Mouse (Mus musculus) heart, embryonic 16.5 days (tissue): Measurements from ENCODE around the gene Ctnna3. TPM values are rescaled to one million over a fixed set of nuclear protein-coding genes. Genes with fewer than 3 reads are reported as not detected.

ENCODE experiments used
- ATAC-seq: fragments of 200-750 bp; cut with Nextera tagmentation; replicated peaks from 2 replicates; pipeline ENCODE4 v1.8.0; 2017; ENCODE audit warnings: moderate number of reproducible peaks; ENCODE audit not compliant: insufficient read depth, low FRiP score; ENCODE audit errors: extremely low read depth
- H3K27ac ChIP-seq: fragments of 300-500 bp; sonication (generic); 2 replicates; pipeline ENCODE4 v1.5.1; 2014; ENCODE audit warnings: mild to moderate bottlenecking, low read length, control low read depth, moderate library complexity
- H3K27me3 ChIP-seq: fragments of 300-500 bp; sonication (generic); 2 replicates; pipeline ENCODE4 v1.6.1; 2014; ENCODE audit warnings: low read length, mixed read lengths; ENCODE audit not compliant: control insufficient read depth, insufficient read depth
- H3K36me3 ChIP-seq: fragments of 300-500 bp; sonication (generic); 2 replicates; pipeline ENCODE4 v1.6.1; 2014; ENCODE audit not compliant: control insufficient read depth, insufficient read depth
- H3K4me1 ChIP-seq: fragments of 300-500 bp; sonication (generic); 2 replicates; pipeline ENCODE4 v1.6.1; 2014; ENCODE audit warnings: low read length, mixed read lengths; ENCODE audit not compliant: control insufficient read depth, insufficient read depth
- H3K4me2 ChIP-seq: fragments of 300-500 bp; sonication (generic); 2 replicates; pipeline ENCODE4 v1.6.1; 2014; ENCODE audit warnings: low read depth, mild to moderate bottlenecking, control low read depth, low read length
- H3K4me3 ChIP-seq: fragments of 300-500 bp; sonication (generic); 2 replicates; pipeline ENCODE4 v1.5.1; 2014; ENCODE audit warnings: mild to moderate bottlenecking, control low read depth, low read length
- H3K9ac ChIP-seq: fragments of 300-500 bp; sonication (generic); 2 replicates; pipeline ENCODE4 v1.6.1; 2014; ENCODE audit warnings: low read length, control low read depth
- H3K9me3 ChIP-seq: fragments of 300-500 bp; sonication (generic); replicated peaks from 2 replicates; pipeline ENCODE4 v1.6.1; 2016; ENCODE audit warnings: low read length; ENCODE audit not compliant: control insufficient read depth
- WGBS: fragments of 180-500 bp; shearing (Covaris S2); extraction: QIAGEN DNeasy Blood & Tissue Kit; methylation state at CpG from one replicate; pipeline ENCODE4 v1.1.7; 2014; 5-methylcytosine and 5-hydroxymethylcytosine counted together
- polyA plus RNA-seq: library from polyadenylated mRNA; unstranded; fragments of >200 nt; fragmentation: Nextera tagmentation; extraction: Ambion mirVana; gene quantifications from 2 replicates; pipeline ENCODE4 v1.2.1, GENCODE M21; 2015

Gene Ctnna3
- polyA plus RNA-seq, 1 experiment from 2014 or later: 27.6 TPM

DNA sequence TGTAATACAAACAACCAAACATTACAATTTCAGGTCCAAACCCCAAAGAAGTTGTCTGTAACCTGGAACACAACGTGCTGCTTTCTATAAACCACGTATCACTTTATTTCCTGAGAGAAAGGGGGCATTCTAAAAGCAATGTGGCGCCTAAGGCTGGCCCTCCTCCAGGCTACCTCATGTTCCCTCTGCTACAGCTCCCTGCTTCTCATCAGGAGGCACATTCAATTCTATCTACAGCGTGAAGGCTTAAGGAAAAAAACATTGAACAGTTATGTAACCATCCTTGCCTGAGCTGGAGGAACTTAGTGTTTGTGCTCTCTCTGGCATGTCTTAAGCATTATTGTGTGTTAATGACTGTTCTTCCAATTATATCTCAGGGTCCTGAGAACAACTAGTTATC lies 517.4 kb downstream of the Ctnna3 start:
- 76% methylated on average over 4 of the region's 4 CpGs for WGBS
- Histone ChIP-seq H3K27ac (no peak overlapping the region), H3K4me3 (no peak overlapping the region), H3K4me2 (no peak overlapping the region), H3K4me1 (peaks cover 18% of the 10 kb centered on the region), H3K9me3 (no peaks in the 10 kb centered on the region), H3K9ac (no peak overlapping the region), H3K36me3 (no peaks in the 10 kb centered on the region), H3K27me3 (no peaks in the 10 kb centered on the region)
- ATAC-seq: no peak

- 23% methylated on average over 8 of the region's 8 CpGs for WGBS
Observed at GRCm38 (mm10) chr10:63950867-63951266, 521.0 kb downstream of the Ctnna3 start.

GRCm38 (mm10) chr10:63951481-63951880 lies 521.6 kb downstream of the Ctnna3 start:
- ATAC-seq: no peak
- WGBS: 43% methylated on average over 1 of the region's 1 CpGs
- Histone ChIP-seq H3K9me3 (no peaks in the 10 kb centered on the region), H3K4me2 (no peak overlapping the region), H3K27ac (no peak overlapping the region), H3K4me1 (peaks cover 25% of the 10 kb centered on the region), H3K9ac (no peak overlapping the region), H3K36me3 (no peaks in the 10 kb centered on the region), H3K27me3 (no peaks in the 10 kb centered on the region), H3K4me3 (no peak overlapping the region)

More at GRCm38 (mm10) chr10:63950867-63951266, 521.0 kb downstream of the Ctnna3 start:
- Histone ChIP-seq H3K27me3 (no peaks in the 10 kb centered on the region), H3K9me3 (no peaks in the 10 kb centered on the region), H3K27ac (peak overlapping the region; percentile 52), H3K4me2 (0 out of 2 replicates have a peak overlapping the region, but pooled peaks have one; percentile 1), H3K9ac (no peak overlapping the region; the same call in 1 of the 2 replicates), H3K36me3 (no peaks in the 10 kb centered on the region), H3K4me3 (no peak overlapping the region), H3K4me1 (peaks cover 25% of the 10 kb centered on the region)
- ATAC-seq: peak; percentile 73

GRCm38 (mm10) chr10:63954308-63954930 lies 524.5 kb downstream of the Ctnna3 start:
- Histone ChIP-seq H3K4me3 (no peak overlapping the region), H3K9me3 (no peaks in the 10 kb centered on the region), H3K27me3 (no peaks in the 10 kb centered on the region), H3K36me3 (no peaks in the 10 kb centered on the region), H3K27ac (peak overlapping the region; percentile 40; the same call in 1 of the 2 replicates), H3K9ac (no peak overlapping the region), H3K4me2 (no peak overlapping the region), H3K4me1 (peaks cover 25% of the 10 kb centered on the region)
- peak; percentile 71; the same call in 1 of the 2 replicates for ATAC-seq
- 15% methylated on average over 6 of the region's 7 CpGs for WGBS

DNA sequence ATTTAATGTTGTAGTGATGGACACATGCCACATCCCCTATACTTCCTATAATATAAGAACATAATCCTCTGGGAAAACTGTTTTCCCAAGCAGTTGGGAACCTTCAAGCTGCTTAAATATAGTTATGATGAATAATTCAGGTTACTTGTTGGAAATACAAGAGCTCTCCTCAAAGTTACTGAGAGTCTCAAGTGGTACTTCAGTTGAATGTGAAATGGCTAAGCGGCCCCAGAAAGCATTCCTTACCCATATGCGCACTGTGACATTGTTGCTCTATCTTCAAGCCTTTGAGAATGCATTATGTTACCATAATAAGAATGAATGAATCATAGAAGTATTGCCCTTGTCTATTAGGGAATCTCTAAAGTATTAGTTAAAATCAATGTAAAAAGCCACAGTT lies 542.4 kb downstream of the Ctnna3 start:
- H3K4me3 ChIP-seq: no peak overlapping the region
- H3K4me2 ChIP-seq: no peak overlapping the region
- no peak overlapping the region for H3K27ac ChIP-seq
- 67% methylated on average over 2 of the region's 2 CpGs for WGBS
- H3K27me3 ChIP-seq: no peaks in the 10 kb centered on the region
- no peak overlapping the region for H3K9ac ChIP-seq
- no peaks in the 10 kb centered on the region for H3K36me3 ChIP-seq
- H3K4me1 ChIP-seq: no peaks in the 10 kb centered on the region
- ATAC-seq: no peak
- H3K9me3 ChIP-seq: no peaks in the 10 kb centered on the region

- Histone ChIP-seq H3K4me1 (peaks cover 14% of the 10 kb centered on the region), H3K27ac (peak overlapping the region; percentile 7; the same call in 1 of the 2 replicates), H3K9ac (no peak overlapping the region), H3K4me3 (0 out of 2 replicates have a peak overlapping the region, but pooled peaks have one; percentile 2), H3K36me3 (no peaks in the 10 kb centered on the region; the same call in 1 of the 2 replicates), H3K4me2 (peak overlapping the region; percentile 35; the same call in 1 of the 2 replicates), H3K27me3 (no peaks in the 10 kb centered on the region), H3K9me3 (no peaks in the 10 kb centered on the region)
- no peak for ATAC-seq
- 28% methylated on average over 11 of the region's 11 CpGs for WGBS
Observed at GRCm38 (mm10) chr10:63978101-63978500, 548.2 kb downstream of the Ctnna3 start.

DNA sequence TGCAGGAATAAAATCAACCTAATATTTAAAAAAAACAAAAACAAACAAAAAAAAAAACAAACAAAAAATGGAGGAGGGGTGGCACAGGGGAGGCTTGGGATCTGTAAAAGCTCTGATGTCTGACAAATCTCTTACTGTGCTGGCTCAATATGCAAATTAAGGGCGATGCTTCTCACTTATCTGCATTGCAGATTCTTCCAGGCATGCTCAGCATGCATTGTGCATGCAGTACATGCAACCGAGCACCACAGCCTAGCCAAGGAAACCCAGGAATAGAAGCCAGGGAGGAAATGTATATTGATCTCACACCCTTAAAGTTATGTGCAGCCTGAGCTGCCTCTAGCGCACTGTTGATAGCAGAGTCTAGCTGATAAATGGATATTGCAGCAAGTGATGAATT lies 548.6 kb downstream of the Ctnna3 start:
- peaks cover 14% of the 10 kb centered on the region for H3K4me1 ChIP-seq
- no peaks in the 10 kb centered on the region for H3K9me3 ChIP-seq
- 27% methylated on average over 3 of the region's 3 CpGs for WGBS
- H3K27ac ChIP-seq: no peak overlapping the region
- no peak overlapping the region for H3K4me3 ChIP-seq
- no peaks in the 10 kb centered on the region for H3K27me3 ChIP-seq
- no peak overlapping the region for H3K9ac ChIP-seq
- H3K4me2 ChIP-seq: no peak overlapping the region
- no peak for ATAC-seq
- H3K36me3 ChIP-seq: no peaks in the 10 kb centered on the region; the same call in 1 of the 2 replicates

- H3K4me1 ChIP-seq: peaks cover 14% of the 10 kb centered on the region
- H3K27me3 ChIP-seq: no peaks in the 10 kb centered on the region
- WGBS: 75% methylated on average over 5 of the region's 5 CpGs
- H3K4me3 ChIP-seq: no peak overlapping the region
- H3K4me2 ChIP-seq: no peak overlapping the region
- H3K9me3 ChIP-seq: no peaks in the 10 kb centered on the region
- no peak overlapping the region for H3K9ac ChIP-seq
- ATAC-seq: no peak
- no peaks in the 10 kb centered on the region; the same call in 1 of the 2 replicates for H3K36me3 ChIP-seq
- H3K27ac ChIP-seq: no peak overlapping the region
Observed at GRCm38 (mm10) chr10:63978969-63979368, 549.1 kb downstream of the Ctnna3 start.

DNA sequence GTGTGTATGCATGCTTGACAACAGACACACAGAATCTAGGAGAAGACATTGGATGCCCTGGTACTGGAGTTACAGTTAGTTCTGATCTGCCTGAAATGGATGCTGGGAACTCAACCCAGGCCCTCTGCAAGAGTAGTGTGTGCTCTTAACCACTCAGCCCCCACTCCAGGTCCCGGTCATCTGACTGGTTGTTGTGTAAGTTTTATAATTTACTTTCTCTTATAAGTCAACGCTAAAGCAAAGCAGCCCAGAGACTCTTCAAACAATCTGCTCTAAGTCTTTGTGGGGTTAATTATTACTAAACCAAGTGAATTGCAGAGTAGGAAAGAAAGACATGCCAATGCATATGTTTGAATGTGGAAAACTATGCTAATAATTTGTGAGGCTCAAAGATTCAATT lies 549.5 kb downstream of the Ctnna3 start:
- no peak overlapping the region for H3K9ac ChIP-seq

More for the DNA sequence above, 549.5 kb downstream of the Ctnna3 start:
- Histone ChIP-seq H3K36me3 (no peaks in the 10 kb centered on the region; the same call in 1 of the 2 replicates), H3K9me3 (no peaks in the 10 kb centered on the region), H3K27ac (no peak overlapping the region), H3K27me3 (no peaks in the 10 kb centered on the region), H3K4me2 (no peak overlapping the region), H3K4me1 (peaks cover 14% of the 10 kb centered on the region), H3K4me3 (no peak overlapping the region)
- 86% methylated on average over 2 of the region's 2 CpGs for WGBS
- no peak for ATAC-seq
